Mouse (Mus musculus) small intestine, adult 2 months (tissue): ENCODE results near the gene Kif28.

Experiments used
- CTCF ChIP-seq: fragments of 200-500 bp; IDR thresholded peaks from 2 replicates; pipeline ENCODE4 v1.5.1; 2012; ENCODE audit warnings: low read depth, mild to moderate bottlenecking, control low read depth, inconsistent platforms, low read length, moderate library complexity, mixed read lengths; ENCODE audit not compliant: insufficient replicate concordance, insufficient read length; ENCODE audit errors: extremely low read depth
- POLR2A ChIP-seq: fragments of 200-500 bp; IDR thresholded peaks from 2 replicates; pipeline ENCODE4 v1.6.1; 2012; ENCODE audit warnings: low read depth, mild to moderate bottlenecking, control low read depth, inconsistent platforms, low read length, moderate library complexity

- TF ChIP-seq POLR2A: no peak
- peak; percentile 90 for TF ChIP-seq CTCF
These were observed 10.3 kb downstream of the Kif28 start for GRCm38 (mm10) chr1:179734500-179735474.
